Mouse (Mus musculus): ENCODE data around the gene Brinp2.

Gene Brinp2

DNA sequence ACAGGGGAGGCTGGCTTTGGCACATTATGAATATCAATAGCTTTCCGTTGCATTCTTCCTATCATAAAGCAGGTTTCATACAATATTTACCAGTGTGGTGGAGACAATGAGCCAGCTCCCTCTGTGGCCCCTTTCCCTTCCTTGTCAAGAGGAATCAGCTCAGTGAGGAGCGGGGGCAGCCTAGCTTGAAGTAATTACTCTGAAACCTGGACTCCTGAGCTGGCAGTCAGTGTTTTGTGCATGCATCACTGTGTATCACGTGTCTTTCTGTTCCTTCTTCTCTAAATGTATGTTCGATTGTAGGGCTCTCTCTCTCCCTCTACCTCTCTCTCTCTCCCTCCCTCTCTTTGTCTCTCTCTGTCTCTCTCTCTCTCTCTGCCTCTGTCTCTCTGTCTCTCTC is 135.1 kb downstream of the Brinp2 start:
- DNase-seq (ENCODE audit: low read depth, low spot score): no peak

DNA sequence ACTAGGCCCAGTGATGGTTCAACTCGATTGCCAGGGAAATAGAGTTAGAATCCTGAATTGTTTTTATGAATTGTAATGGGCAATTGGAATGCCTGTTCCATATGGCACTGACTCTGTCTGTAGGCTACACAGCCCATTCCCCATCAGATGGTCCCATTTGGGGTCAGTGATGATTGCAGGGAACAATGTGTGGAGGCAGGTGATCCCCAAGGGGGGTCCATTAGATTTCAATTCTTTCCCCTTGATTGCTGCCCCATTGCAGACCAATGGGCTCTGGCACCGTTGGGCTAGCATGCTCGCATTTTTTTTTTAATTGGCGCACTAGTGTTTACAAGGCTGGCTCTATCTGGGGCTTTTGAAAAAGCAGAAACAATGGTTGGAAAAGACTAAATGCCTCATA is 136.0 kb downstream of the Brinp2 start:
- no peak for DNase-seq (ENCODE audit: low read depth, low spot score)

DNA sequence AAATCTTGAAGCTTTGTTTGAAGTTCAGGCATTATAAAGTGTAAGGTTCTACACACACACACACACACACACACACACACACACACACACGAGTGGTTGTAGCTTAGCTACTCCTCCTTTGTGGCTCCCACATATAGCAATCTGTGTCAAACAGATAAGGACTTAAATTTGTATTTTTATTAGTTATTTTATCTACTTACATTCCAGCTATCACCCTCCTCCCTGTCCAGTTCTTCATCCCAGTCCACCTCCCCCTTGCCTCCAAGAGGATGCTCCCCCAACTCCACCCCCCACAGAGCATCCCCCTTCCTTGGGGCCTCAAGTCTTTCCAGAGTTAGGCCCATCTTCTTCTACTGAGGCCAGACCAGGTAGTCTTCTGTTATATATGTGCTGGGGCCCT is 137.4 kb downstream of the Brinp2 start:
- no peak for DNase-seq (ENCODE audit: low read depth, low spot score)

DNA sequence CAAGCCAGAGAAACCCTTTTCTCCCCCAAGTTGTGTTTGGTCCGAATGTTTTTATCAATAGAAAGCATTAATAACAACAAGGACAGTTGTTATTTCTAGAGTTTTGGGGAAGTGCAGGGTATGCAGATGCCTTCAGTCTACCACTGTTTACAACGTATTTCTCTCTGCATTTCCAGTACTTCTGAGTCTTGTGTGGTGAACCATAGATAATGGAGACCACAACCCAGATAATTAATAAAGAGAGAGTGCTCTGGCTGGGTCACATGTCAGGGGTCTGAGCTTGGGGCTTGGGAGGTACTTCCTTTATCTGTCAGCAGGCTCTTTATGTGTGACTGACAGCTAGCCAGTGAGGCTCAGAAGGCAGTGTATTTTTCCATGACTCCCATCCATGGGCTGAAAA is 137.8 kb downstream of the Brinp2 start:
- DNase-seq (ENCODE audit: low read depth, low spot score): no peak

DNA sequence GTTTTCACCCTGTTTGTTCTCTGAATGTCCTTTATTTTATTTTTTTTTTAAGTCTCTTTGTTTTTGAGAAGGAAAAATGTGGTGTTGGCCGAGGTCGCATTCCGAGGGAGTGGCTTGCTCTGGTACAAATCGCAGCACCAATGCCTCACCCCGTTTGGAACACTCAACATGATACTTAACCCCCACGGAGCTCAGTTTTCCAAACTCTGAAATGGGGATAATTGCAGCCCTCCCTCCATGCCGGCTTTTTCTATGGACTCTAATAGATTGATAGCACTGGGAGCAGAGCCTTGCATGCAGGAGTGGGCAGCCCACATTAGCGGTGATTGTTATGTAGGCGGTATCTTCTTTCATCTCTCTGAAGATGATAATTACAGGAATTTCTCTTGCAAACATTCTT is 140.5 kb downstream of the Brinp2 start:
- DNase-seq (ENCODE audit: low read depth, low spot score): no peak

DNA sequence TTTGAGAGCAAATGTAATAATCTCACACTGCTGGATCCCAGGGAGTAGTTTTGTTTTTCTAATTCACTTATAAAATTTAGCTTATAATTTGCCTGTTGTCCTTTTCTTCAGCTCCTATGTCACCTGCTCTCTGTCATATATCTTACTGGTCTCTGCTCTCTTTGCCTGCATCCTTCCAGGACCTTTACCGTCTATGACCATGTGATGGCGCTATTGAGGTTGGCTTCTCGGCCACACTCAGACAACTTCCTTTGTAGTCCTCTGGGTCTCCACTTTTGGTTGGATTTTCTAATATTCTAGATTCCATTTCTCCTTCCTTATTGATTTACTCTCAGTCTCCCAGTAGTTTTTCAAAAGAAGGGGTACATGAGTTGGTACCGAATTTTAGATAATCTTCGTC is 141.4 kb downstream of the Brinp2 start:
- DNase-seq (ENCODE audit: low read depth, low spot score): no peak

DNA sequence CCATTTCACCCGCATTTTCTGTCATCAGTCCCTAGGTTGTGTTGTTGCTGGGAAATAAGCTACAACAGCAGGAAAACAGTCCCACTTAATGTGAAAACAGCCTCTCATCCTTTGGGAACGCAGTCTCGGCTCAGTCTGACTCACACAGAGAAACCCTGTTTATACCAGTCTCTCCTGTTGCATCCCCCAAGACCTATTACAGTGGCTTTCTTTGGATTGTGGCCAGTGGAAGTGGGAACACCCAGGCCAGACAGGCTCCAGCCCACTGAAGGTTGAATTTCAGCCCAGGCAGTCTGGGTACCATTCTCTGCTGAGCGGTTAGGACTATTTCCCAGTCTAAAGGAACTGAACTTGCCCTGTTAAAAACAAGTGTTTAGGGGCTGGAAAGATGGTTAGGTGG is 142.4 kb downstream of the Brinp2 start:
- no peak for DNase-seq (ENCODE audit: low read depth, low spot score)

DNA sequence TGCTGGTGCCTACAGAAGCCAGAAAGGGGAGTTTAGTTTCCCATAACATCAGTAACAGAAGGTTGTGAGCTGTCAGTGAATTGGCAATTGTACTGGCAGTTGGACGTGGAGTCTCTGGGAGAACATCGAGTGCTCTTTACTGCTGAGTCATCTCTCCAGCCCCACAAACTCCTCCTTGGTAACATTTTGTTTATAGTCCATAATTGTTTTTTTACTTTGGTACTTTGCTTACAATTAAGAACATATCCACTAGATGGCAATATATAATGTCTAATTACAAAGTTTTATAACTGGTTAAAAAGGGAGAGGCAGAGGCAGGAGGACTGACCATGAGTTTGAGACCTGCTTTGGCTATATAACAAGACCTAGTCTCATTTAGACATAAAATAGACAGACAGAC is 148.5 kb downstream of the Brinp2 start:
- no peak for DNase-seq (ENCODE audit: low read depth, low spot score)

DNA sequence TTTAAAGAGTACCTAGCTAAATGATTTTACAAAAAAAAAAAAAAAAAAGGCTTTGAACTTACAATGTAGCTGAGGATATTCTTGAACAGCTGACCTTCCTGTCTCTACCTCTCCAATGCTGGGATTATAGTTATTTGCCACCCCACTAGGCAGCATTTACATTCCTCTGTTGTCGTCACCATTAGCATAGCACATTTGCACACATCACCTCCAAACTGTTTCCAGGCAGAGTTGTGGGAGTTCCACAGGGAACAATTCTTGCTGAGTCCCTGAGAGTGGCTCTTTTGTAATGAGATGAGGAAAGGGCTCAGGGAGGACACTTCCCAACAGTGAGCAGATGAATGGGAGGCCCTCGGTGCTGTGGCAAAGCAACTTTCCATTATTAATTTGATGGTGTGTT is 153.2 kb downstream of the Brinp2 start:
- no peak for DNase-seq (ENCODE audit: low read depth, low spot score)

All from c-Kit-negative CD71-positive TER-119-positive erythroid progenitor cells, embryonic 14.5 days (primary cell).